ENCODE assay signal across 12 mouse cellular contexts in genomic region chr9:44124317-44124716, GRCm38 (mm10). TPM values are rescaled to one million over a fixed set of nuclear protein-coding genes. Genes with fewer than 3 reads are reported as not detected.
A peak's percentile ranks its signal among the peaks of the same experiment; 100 is the strongest.
DNase-seq lines count a peak whose midpoint lies in the region; ATAC-seq and TF ChIP-seq lines count a peak whose summit lies in the region.
"Had no signal": no experiment of that assay in that cellular context is flagged by ENCODE, and none has a peak within 500 bp of the region (broad histone marks: within the 10 kb centered on the region; RNA-seq: fewer than 3 reads in every experiment).

No protein-coding gene starts in this region.

- H3K9me3 ChIP-seq in forebrain, postnatal 0 days (ENCODE audit: low read length) = no peaks in the 10 kb centered on the region
- no peaks in the 10 kb centered on the region for H3K9me3 ChIP-seq in forebrain, embryonic 10.5 days
- H3K9me3 ChIP-seq in lung, postnatal 0 days (ENCODE audit: low read length) = no peaks in the 10 kb centered on the region
- H3K9me3 ChIP-seq: forebrain, embryonic 15.5 days; hindbrain, embryonic 13.5 days; liver, embryonic 13.5 days; midbrain, embryonic 13.5 days had no signal

- no peak overlapping the region for H3K4me3 ChIP-seq in forebrain, postnatal 0 days (ENCODE audit: low read depth, low read length)
- H3K4me3 ChIP-seq in forebrain, embryonic 10.5 days = no peak overlapping the region
- no peak overlapping the region for H3K4me3 ChIP-seq in lung, postnatal 0 days (ENCODE audit: low read depth, low read length)
- no peak overlapping the region for H3K4me3 ChIP-seq in small intestine, adult 2 months (ENCODE audit: low read depth, low read length)
- H3K4me3 ChIP-seq: forebrain, embryonic 15.5 days; hindbrain, embryonic 13.5 days; liver, embryonic 13.5 days; midbrain, embryonic 13.5 days had no signal

- no peak for TF ChIP-seq EP300 in lung, postnatal 0 days (IDR thresholded peaks at IDR 0.05)

- TF ChIP-seq CTCF in forebrain, postnatal 0 days (IDR thresholded peaks at IDR 0.05; ENCODE audit: low read depth) = peak; percentile 56
- peak; percentile 72 for TF ChIP-seq CTCF in lung, postnatal 0 days (IDR thresholded peaks at IDR 0.05)
- TF ChIP-seq CTCF in small intestine, adult 2 months (IDR thresholded peaks at IDR 0.05; ENCODE audit: extremely low read depth, insufficient read length, insufficient replicate concordance, low read depth, low read length) = peak; percentile 47; the same call in 1 of the 2 replicates

- DNase-seq in forebrain, postnatal 0 days = no peak
- no peak for DNase-seq in forebrain, embryonic 10.5 days (ENCODE audit: extremely low spot score, low spot score)
- DNase-seq in lung, postnatal 0 days (ENCODE audit: low spot score) = no peak
- no peak for DNase-seq in lung, postnatal 36 days
- peak; percentile 83 for DNase-seq in R1 (ENCODE audit: low read depth, low spot score)
- DNase-seq in frontal cortex, postnatal 10 days (ENCODE audit: low spot score in 2 of 2) = no peak
- DNase-seq: liver, embryonic 13.5 days had no signal

- no peak overlapping the region for H3K4me2 ChIP-seq in forebrain, postnatal 0 days (ENCODE audit: low read depth)
- H3K4me2 ChIP-seq in lung, postnatal 0 days (replicated peaks; ENCODE audit: low read depth, low read length) = no peak overlapping the region
- H3K4me2 ChIP-seq: forebrain, embryonic 15.5 days; hindbrain, embryonic 13.5 days; liver, embryonic 13.5 days; midbrain, embryonic 13.5 days had no signal

- H3K27me3 ChIP-seq in forebrain, postnatal 0 days (ENCODE audit: insufficient read depth, low read length) = no peaks in the 10 kb centered on the region
- H3K27me3 ChIP-seq in forebrain, embryonic 10.5 days (ENCODE audit: poor library complexity, severe bottlenecking) = peaks cover 11% of the 10 kb centered on the region; the same call in 1 of the 2 replicates
- H3K27me3 ChIP-seq in lung, postnatal 0 days (replicated peaks; ENCODE audit: insufficient read depth, low read length) = no peaks in the 10 kb centered on the region
- no peaks in the 10 kb centered on the region; the same call in 1 of the 2 replicates for H3K27me3 ChIP-seq in small intestine, adult 2 months (ENCODE audit: control insufficient read depth, insufficient read depth, low read length)
- H3K27me3 ChIP-seq: forebrain, embryonic 15.5 days had no signal

- 78% methylated on average over 6 of the region's 6 CpGs for WGBS in forebrain, postnatal 0 days
- 71% methylated on average over 6 of the region's 6 CpGs for WGBS in forebrain, embryonic 10.5 days
- WGBS in lung, postnatal 0 days = 68% methylated on average over 6 of the region's 6 CpGs
- 63% methylated on average over 6 of the region's 6 CpGs for WGBS in small intestine, adult 2 months

- no peaks in the 10 kb centered on the region for H3K4me1 ChIP-seq in forebrain, postnatal 0 days (ENCODE audit: insufficient read depth)
- H3K4me1 ChIP-seq in forebrain, embryonic 10.5 days = peaks cover 25% of the 10 kb centered on the region
- H3K4me1 ChIP-seq in lung, postnatal 0 days (ENCODE audit: insufficient read depth, low read depth, low read length) = peaks cover 7% of the 10 kb centered on the region
- H3K4me1 ChIP-seq in small intestine, adult 2 months (ENCODE audit: control insufficient read depth, insufficient read depth, insufficient read length, low read length) = peaks cover 12% of the 10 kb centered on the region

- no peak overlapping the region for H3K27ac ChIP-seq in forebrain, postnatal 0 days (ENCODE audit: low read depth, low read length)
- H3K27ac ChIP-seq in forebrain, embryonic 10.5 days = no peak overlapping the region
- H3K27ac ChIP-seq in lung, postnatal 0 days (ENCODE audit: low read length) = no peak overlapping the region
- no peak overlapping the region for H3K27ac ChIP-seq in small intestine, adult 2 months (ENCODE audit: insufficient read depth, low read depth, low read length)
- H3K27ac ChIP-seq: forebrain, embryonic 15.5 days; hindbrain, embryonic 13.5 days; liver, embryonic 13.5 days; midbrain, embryonic 13.5 days had no signal

- H3K36me3 ChIP-seq in forebrain, postnatal 0 days (ENCODE audit: insufficient read depth) = no peaks in the 10 kb centered on the region
- no peaks in the 10 kb centered on the region for H3K36me3 ChIP-seq in forebrain, embryonic 10.5 days (replicated peaks)
- H3K36me3 ChIP-seq in lung, postnatal 0 days (ENCODE audit: insufficient read depth, low read length) = no peaks in the 10 kb centered on the region
- no peaks in the 10 kb centered on the region for H3K36me3 ChIP-seq in small intestine, adult 2 months (ENCODE audit: control insufficient read depth, insufficient read depth, low read length)
- H3K36me3 ChIP-seq: forebrain, embryonic 15.5 days; hindbrain, embryonic 13.5 days; liver, embryonic 13.5 days; midbrain, embryonic 13.5 days had no signal

- no peak for ATAC-seq in forebrain, postnatal 0 days
- ATAC-seq in lung, postnatal 0 days = no peak
- ATAC-seq in granulocyte monocyte progenitor cell, adult 5-6 weeks (replicated peaks; ENCODE audit: poor library complexity, severe bottlenecking) = no peak
- ATAC-seq: forebrain, embryonic 15.5 days; midbrain, embryonic 13.5 days had no signal

- no peak for TF ChIP-seq POLR2A in small intestine, adult 2 months (IDR thresholded peaks at IDR 0.05; ENCODE audit: low read depth, low read length)

- no peak overlapping the region for H3K9ac ChIP-seq in forebrain, postnatal 0 days
- no peak overlapping the region for H3K9ac ChIP-seq in lung, postnatal 0 days (replicated peaks; ENCODE audit: low read depth)
- H3K9ac ChIP-seq: forebrain, embryonic 15.5 days; hindbrain, embryonic 13.5 days; liver, embryonic 13.5 days; midbrain, embryonic 13.5 days had no signal

RNA-seq across cellular contexts. Expression of gene Mcam, which starts 10.0 kb away (rescaled TPM):
- total RNA-seq in forebrain, postnatal 0 days (2014; rRNA removed) = 12.2 and 21.1 TPM in 2 replicates
- polyA plus RNA-seq in forebrain, postnatal 0 days (2015; fragmentation: Nextera tagmentation; extraction: Ambion mirVana) = 5.0 and 6.0 TPM in 2 replicates
- 10.1 and 11.4 TPM in 2 replicates for polyA plus RNA-seq in forebrain, embryonic 10.5 days (2016; fragmentation: Nextera tagmentation; extraction: Ambion mirVana)
- polyA plus RNA-seq in lung, postnatal 0 days (2015; fragmentation: Nextera tagmentation; extraction: Ambion mirVana) = 113 and 116 TPM in 2 replicates
- 14.2 and 14.3 TPM in 2 replicates for polyA plus RNA-seq in small intestine, adult 2 months (2012; rRNA removed)
- total RNA-seq in granulocyte monocyte progenitor cell, adult 5-6 weeks (2014; fragmentation: Nextera tagmentation) = not detected in 2 replicates
- total RNA-seq in granulocyte monocyte progenitor cell, adult 5-6 weeks (2017) = 0.47 and 1.7 TPM in 2 replicates

RNA-seq across cellular contexts. Expression of gene Rnf26, which starts 11.0 kb away (rescaled TPM):
- 11.0 and 16.0 TPM in 2 replicates for total RNA-seq in forebrain, postnatal 0 days (2014; rRNA removed)
- 36.8 and 38.8 TPM in 2 replicates for polyA plus RNA-seq in forebrain, postnatal 0 days (2015; fragmentation: Nextera tagmentation; extraction: Ambion mirVana)
- polyA plus RNA-seq in forebrain, embryonic 10.5 days (2016; fragmentation: Nextera tagmentation; extraction: Ambion mirVana) = 79.5 and 81.5 TPM in 2 replicates
- polyA plus RNA-seq in lung, postnatal 0 days (2015; fragmentation: Nextera tagmentation; extraction: Ambion mirVana) = 18.8 and 19.0 TPM in 2 replicates
- polyA plus RNA-seq in small intestine, adult 2 months (2012; rRNA removed) = 16.9 and 26.4 TPM in 2 replicates
- total RNA-seq in granulocyte monocyte progenitor cell, adult 5-6 weeks (2014; fragmentation: Nextera tagmentation) = 44.9 and 55.6 TPM in 2 replicates
- total RNA-seq in granulocyte monocyte progenitor cell, adult 5-6 weeks (2017) = 17.8 and 19.3 TPM in 2 replicates

RNA-seq across cellular contexts. Expression of gene Gm49380, which starts 11.0 kb away (rescaled TPM):
- 0.81 TPM in 1 of 2 replicates, not detected in the other for total RNA-seq in forebrain, postnatal 0 days (2014; rRNA removed)
- polyA plus RNA-seq in forebrain, postnatal 0 days (2015; fragmentation: Nextera tagmentation; extraction: Ambion mirVana) = 0.11 TPM in 1 of 2 replicates, not detected in the other
- polyA plus RNA-seq in forebrain, embryonic 10.5 days (2016; fragmentation: Nextera tagmentation; extraction: Ambion mirVana) = 0.06 and 0.36 TPM in 2 replicates
- polyA plus RNA-seq in lung, postnatal 0 days (2015; fragmentation: Nextera tagmentation; extraction: Ambion mirVana) = 0.29 and 0.30 TPM in 2 replicates
- not detected in 2 replicates for polyA plus RNA-seq in small intestine, adult 2 months (2012; rRNA removed)
- not detected in 2 replicates for total RNA-seq in granulocyte monocyte progenitor cell, adult 5-6 weeks (2014; fragmentation: Nextera tagmentation)
- total RNA-seq in granulocyte monocyte progenitor cell, adult 5-6 weeks (2017) = not detected in 2 replicates
- polyA plus RNA-seq: liver, embryonic 13.5 days had no signal

RNA-seq across cellular contexts. Expression of gene C1qtnf5, which starts 17.3 kb away (rescaled TPM):
- 17.3 and 18.4 TPM in 2 replicates for total RNA-seq in forebrain, postnatal 0 days (2014; rRNA removed)
- 8.7 and 9.3 TPM in 2 replicates for polyA plus RNA-seq in forebrain, postnatal 0 days (2015; fragmentation: Nextera tagmentation; extraction: Ambion mirVana)
- not detected in 2 replicates for polyA plus RNA-seq in forebrain, embryonic 10.5 days (2016; fragmentation: Nextera tagmentation; extraction: Ambion mirVana)
- 9.8 and 10.3 TPM in 2 replicates for polyA plus RNA-seq in lung, postnatal 0 days (2015; fragmentation: Nextera tagmentation; extraction: Ambion mirVana)
- 6.4 and 7.0 TPM in 2 replicates for polyA plus RNA-seq in small intestine, adult 2 months (2012; rRNA removed)
- total RNA-seq in granulocyte monocyte progenitor cell, adult 5-6 weeks (2014; fragmentation: Nextera tagmentation) = not detected in 2 replicates
- not detected in 2 replicates for total RNA-seq in granulocyte monocyte progenitor cell, adult 5-6 weeks (2017)

RNA-seq across cellular contexts. Expression of gene Mfrp, which starts 22.8 kb away (rescaled TPM):
- total RNA-seq in forebrain, postnatal 0 days (2014; rRNA removed) = 0.67 and 1.2 TPM in 2 replicates
- 0.08 and 0.13 TPM in 2 replicates for polyA plus RNA-seq in forebrain, postnatal 0 days (2015; fragmentation: Nextera tagmentation; extraction: Ambion mirVana)
- 0.15 and 0.26 TPM in 2 replicates for polyA plus RNA-seq in forebrain, embryonic 10.5 days (2016; fragmentation: Nextera tagmentation; extraction: Ambion mirVana)
- polyA plus RNA-seq in lung, postnatal 0 days (2015; fragmentation: Nextera tagmentation; extraction: Ambion mirVana) = 0.08 TPM in 1 of 2 replicates, not detected in the other
- polyA plus RNA-seq in small intestine, adult 2 months (2012; rRNA removed) = 0.04 TPM in 2 replicates
- not detected in 2 replicates for total RNA-seq in granulocyte monocyte progenitor cell, adult 5-6 weeks (2014; fragmentation: Nextera tagmentation)
- total RNA-seq in granulocyte monocyte progenitor cell, adult 5-6 weeks (2017) = 0.15 TPM in 1 of 2 replicates, not detected in the other
- polyA plus RNA-seq: liver, embryonic 13.5 days had no signal
